ENCODE assay signal across 10 mouse cellular contexts in genomic region chr9:112174407-112175357, GRCm38 (mm10).
DNase-seq lines count a peak whose midpoint lies in the region; ATAC-seq and TF ChIP-seq lines count a peak whose summit lies in the region.
"Had no signal": no experiment of that assay in that cellular context is flagged by ENCODE, and none has a peak within 500 bp of the region (broad histone marks: within the 10 kb centered on the region; RNA-seq: fewer than 3 reads in every experiment).

No protein-coding gene starts in this region.

- TF ChIP-seq EP300 in heart, postnatal 0 days (IDR thresholded peaks at IDR 0.05; ENCODE audit: low read depth): no peak

- no peaks in the 10 kb centered on the region for H3K9me3 ChIP-seq in heart, embryonic 13.5 days
- no peaks in the 10 kb centered on the region for H3K9me3 ChIP-seq in heart, postnatal 0 days (replicated peaks; ENCODE audit: control insufficient read depth, low read length)

- intact Hi-C loops in gastrocnemius, postnatal 14 days (cut with DNase I; ENCODE audit: low total_unique reads): no loop called here

- peak overlapping the region; percentile 56 for H3K4me2 ChIP-seq in heart, embryonic 13.5 days
- peak overlapping the region; percentile 48 for H3K4me2 ChIP-seq in heart, postnatal 0 days (ENCODE audit: low read depth, low read length)

- H3K27me3 ChIP-seq in heart, embryonic 13.5 days (replicated peaks): no peaks in the 10 kb centered on the region
- H3K27me3 ChIP-seq in heart, postnatal 0 days (ENCODE audit: control insufficient read depth, insufficient read depth, low read length): no peaks in the 10 kb centered on the region

- TF ChIP-seq CTCF in heart, postnatal 0 days (IDR thresholded peaks at IDR 0.05; ENCODE audit: low read depth): no peak

- peak overlapping the region; percentile 29 for H3K4me3 ChIP-seq in heart, embryonic 13.5 days
- peak overlapping the region; percentile 6; the same call in 1 of the 2 replicates for H3K4me3 ChIP-seq in heart, postnatal 0 days (ENCODE audit: low read depth, low read length)

- H3K36me3 ChIP-seq in heart, embryonic 13.5 days: no peaks in the 10 kb centered on the region
- H3K36me3 ChIP-seq in heart, postnatal 0 days (replicated peaks; ENCODE audit: control insufficient read depth, insufficient read depth, low read length): no peaks in the 10 kb centered on the region

- peaks cover 46% of the 10 kb centered on the region for H3K4me1 ChIP-seq in heart, embryonic 13.5 days
- peaks cover 5% of the 10 kb centered on the region for H3K4me1 ChIP-seq in heart, postnatal 0 days (ENCODE audit: control insufficient read depth, insufficient read depth)

- DNase-seq in heart, adult 8-10 months (ENCODE audit: low spot score): no peak
- DNase-seq in CD4-positive, CD25-positive, alpha-beta regulatory T cell, adult 2 months (ENCODE audit: low read depth, low spot score): peak; percentile 68
- peak; percentile 66 for DNase-seq in c-Kit-positive CD71-positive TER-119-positive erythroid progenitor cells, embryonic 14.5 days (ENCODE audit: low spot score)
- no peak for DNase-seq in heart, postnatal 0 days (ENCODE audit: low spot score)
- DNase-seq in mesoderm, embryonic 11.5 days (ENCODE audit: low read depth, low spot score): peak; percentile 30
- DNase-seq in lung, postnatal 25 days (ENCODE audit: low spot score): no peak
- no peak for DNase-seq in gastrocnemius, postnatal 14 days

- H3K27ac ChIP-seq in heart, embryonic 13.5 days (replicated peaks): peak overlapping the region; percentile 20; the same call in 1 of the 2 replicates
- H3K27ac ChIP-seq in heart, postnatal 0 days (ENCODE audit: low read depth): no peak overlapping the region
- H3K27ac ChIP-seq: macrophage had no signal

- no peak for ATAC-seq in heart, embryonic 13.5 days (ENCODE audit: extremely low read depth, insufficient number of reproducible peaks, low FRiP score, low TSS enrichment)
- ATAC-seq in heart, postnatal 0 days (ENCODE audit: insufficient read depth, low read depth): no peak; the same call in 1 of the 2 replicates
- ATAC-seq: Patski had no signal

- no peak overlapping the region for H3K9ac ChIP-seq in heart, embryonic 13.5 days
- H3K9ac ChIP-seq in heart, postnatal 0 days (replicated peaks; ENCODE audit: low read depth, low read length): no peak overlapping the region

- WGBS in heart, embryonic 13.5 days: 21% methylated on average over 15 of the region's 15 CpGs
- 17% methylated on average over 15 of the region's 15 CpGs for WGBS in heart, postnatal 0 days

Comparison
In these comparisons a context has a peak if more than half of its experiments do, and no peak if none do; other contexts are left out.
1. DNase-seq: peak in CD4-positive, CD25-positive, alpha-beta regulatory T cell, adult 2 months (single experiment), c-Kit-positive CD71-positive TER-119-positive erythroid progenitor cells, embryonic 14.5 days (single experiment) and mesoderm, embryonic 11.5 days (single experiment); none in heart, adult 8-10 months (single experiment), heart, postnatal 0 days (single experiment), lung, postnatal 25 days (single experiment) and gastrocnemius, postnatal 14 days (single experiment).